Mouse (Mus musculus): ENCODE data around the gene Ascc1. TPM values are rescaled to one million over a fixed set of nuclear protein-coding genes. Genes with fewer than 3 reads are reported as not detected.
A peak's percentile ranks its signal among the peaks of the same experiment; 100 is the strongest.

Ascc1 gene
- total RNA-seq, 2 experiments from 2014 or later, result 26.1 to 33.7 TPM

- DNase-seq (ENCODE audit: low spot score in 2 of 2), result no peak
Observed at GRCm38 (mm10) chr10:60075159-60075558, 72.6 kb downstream of the Ascc1 start.

DNA sequence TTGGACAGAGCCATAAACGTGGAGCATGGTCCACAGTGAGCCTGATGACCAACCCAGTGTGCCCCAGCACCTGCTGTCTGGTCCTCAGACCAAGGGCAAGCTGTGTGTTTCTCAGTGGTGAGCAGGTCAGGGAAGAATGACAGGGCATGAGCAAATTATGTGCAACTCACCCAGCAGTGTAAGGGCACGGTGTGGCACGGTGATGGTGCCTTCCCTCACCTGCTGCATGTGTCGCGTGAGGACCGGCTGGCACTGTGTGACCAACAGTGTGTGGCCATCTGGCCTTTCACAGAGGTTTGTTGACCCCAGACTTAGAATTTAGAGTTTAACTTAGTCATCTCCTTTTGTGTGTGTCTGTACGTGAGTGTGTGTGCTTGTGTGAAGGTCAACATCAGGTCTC lies 74.6 kb downstream of the Ascc1 start:
- no peak for DNase-seq (ENCODE audit: low spot score in 2 of 2)

GRCm38 (mm10) chr10:60077736-60078560 lies 75.3 kb downstream of the Ascc1 start:
- no peak for DNase-seq (ENCODE audit: low spot score in 2 of 2)

- DNase-seq (ENCODE audit: low spot score in 2 of 2), result peak; percentile 71 to 75
Observed at GRCm38 (mm10) chr10:60078561-60078917, 75.9 kb downstream of the Ascc1 start.

- DNase-seq (ENCODE audit: low spot score in 2 of 2), result no peak
Observed at GRCm38 (mm10) chr10:60080171-60080570, 77.6 kb downstream of the Ascc1 start.

- no peak for DNase-seq (ENCODE audit: low spot score in 2 of 2)
Observed at GRCm38 (mm10) chr10:60080601-60080981, 78.0 kb downstream of the Ascc1 start.

DNA sequence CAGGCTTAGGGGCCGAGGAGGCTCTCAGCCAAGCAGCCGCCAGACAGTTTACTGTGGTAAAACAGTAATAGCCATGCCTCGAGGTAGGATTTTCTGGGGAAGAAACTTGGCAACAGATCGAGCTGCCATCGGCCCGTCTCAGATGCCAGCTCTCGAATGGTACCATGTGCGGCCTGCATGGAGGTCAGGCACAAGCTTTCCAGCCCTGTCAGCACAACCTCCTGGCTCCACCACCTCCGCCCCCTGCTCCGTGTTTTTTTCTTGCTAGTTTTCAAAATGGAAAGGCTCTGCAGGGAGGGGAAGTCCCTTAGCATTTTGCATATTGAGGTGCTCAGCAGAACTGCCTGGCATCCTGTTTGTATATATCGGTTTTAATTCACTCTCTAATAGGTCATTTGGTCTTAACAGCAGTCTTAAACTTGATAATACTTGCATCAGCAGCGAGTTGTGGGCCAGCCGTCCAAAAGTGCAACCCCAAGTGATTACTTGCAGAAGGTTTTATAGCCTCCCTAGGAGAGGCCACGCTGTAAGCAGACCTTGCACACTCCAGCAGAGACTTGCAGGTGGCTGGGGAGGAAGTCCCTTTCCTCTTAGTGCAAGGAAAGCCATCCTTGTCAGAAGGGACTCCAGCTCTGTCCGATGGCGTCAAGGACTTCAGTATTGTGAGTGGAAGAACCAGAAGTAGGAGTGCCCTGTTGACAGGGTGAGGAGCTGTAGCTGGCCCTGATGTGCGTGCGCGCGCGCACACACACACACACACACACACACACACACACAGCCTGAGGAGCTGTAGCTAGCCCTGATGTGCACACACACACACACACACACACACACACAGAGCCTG lies 78.6 kb downstream of the Ascc1 start:
- DNase-seq (ENCODE audit: low spot score in 2 of 2), result no peak

DNA sequence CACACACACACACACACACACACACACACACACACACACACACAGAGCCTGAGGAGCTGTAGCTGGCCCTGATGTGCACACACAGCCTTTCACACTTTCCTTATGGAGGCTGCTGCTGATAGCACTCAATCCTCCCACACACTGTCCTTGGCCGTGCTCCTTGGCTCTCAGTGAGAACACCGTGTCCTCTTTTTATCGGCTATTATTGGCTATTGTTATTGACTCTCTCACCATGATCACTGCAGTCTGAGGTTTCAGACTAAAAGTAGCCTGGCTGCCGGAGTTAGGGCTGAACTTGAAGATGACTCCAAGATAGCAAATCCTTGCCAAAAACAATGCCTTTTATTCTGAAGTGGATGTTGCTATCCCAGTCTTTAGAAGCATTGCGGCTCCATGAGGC lies 79.3 kb downstream of the Ascc1 start:
- peak; percentile 41 to 47 for DNase-seq (ENCODE audit: low spot score in 2 of 2)

DNA sequence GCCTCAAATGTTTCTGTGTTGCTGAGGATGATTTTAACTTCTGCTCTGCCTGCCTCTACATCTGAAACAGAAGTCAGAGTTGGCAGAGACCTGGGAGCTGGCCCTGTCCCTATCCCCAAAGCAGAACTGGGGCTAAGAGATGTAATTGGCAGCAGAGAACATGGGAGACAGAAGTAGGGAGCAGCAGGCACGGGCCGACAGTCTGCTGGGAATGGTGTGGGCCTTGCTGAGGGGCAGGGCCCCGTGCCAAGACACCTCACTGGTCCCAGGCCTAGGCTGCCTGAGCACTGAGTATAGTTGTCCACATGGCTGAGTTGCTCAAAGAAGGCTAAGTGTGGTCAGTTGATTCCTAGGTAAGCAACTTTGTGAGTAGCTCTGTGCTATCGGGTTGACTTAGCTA lies 81.5 kb downstream of the Ascc1 start:
- DNase-seq (ENCODE audit: low spot score in 2 of 2), result no peak

GRCm38 (mm10) chr10:60092311-60092710 lies 89.7 kb downstream of the Ascc1 start:
- DNase-seq (ENCODE audit: low spot score in 2 of 2), result no peak

DNA sequence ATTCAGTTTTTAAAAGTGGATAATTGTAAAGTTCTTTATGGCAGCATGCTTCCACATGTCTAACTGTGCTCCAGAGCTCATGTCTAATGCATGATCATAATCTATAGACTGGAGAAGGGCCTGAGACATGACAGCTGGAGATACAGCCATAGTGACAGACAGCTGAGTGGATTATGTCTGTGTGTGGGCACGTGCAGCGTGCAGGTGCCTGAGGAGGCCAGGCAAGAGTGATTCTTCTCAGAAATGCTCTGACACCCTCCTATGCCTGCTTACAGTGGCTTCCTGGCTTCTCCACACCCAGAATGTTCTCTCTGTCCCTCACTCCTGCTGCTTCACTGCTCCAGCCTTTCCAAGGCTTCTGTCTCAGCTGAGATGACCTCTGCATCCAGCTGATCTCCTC lies 91.1 kb downstream of the Ascc1 start:
- no peak for DNase-seq (ENCODE audit: low spot score in 2 of 2)

DNA sequence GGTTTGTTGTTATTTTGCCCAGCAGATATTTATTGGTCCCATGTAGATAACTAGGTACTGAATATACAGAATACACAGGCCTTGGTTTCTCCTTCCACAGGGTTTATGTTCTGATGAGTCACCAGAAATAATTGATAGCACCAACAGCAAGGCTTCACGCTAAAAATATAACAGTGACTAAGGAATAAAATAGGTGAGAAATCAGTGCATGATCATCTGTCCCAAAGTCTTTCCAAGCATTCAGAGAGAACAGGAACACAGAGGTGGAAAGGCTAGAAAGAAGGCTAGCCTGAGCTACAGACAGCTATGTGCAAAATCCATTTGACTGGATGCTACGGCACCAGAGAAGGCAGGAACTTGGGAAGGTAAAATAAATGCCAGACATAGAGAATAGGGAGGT lies 93.0 kb downstream of the Ascc1 start:
- DNase-seq (ENCODE audit: low spot score in 2 of 2), result no peak

DNA sequence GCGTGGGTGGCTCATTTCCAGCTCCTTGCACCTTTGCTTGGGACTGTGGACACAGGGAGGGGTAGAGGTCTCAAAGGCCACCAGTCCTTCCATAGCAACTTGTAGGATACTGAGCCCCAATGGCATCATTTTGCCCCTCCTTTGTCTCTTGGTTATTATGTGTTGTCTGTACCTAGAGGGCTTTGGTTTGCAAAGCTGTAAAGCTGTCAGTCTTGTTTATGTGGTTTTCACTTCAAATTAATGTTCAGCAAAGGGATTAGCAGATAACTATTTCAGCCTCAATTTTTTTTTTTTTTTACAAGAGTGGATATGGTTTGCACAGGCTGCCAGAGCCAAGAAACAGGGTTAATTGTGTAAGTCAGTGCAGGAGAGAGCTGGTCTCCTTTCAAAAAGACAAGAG lies 93.7 kb downstream of the Ascc1 start:
- no peak for DNase-seq (ENCODE audit: low spot score in 2 of 2)

DNA sequence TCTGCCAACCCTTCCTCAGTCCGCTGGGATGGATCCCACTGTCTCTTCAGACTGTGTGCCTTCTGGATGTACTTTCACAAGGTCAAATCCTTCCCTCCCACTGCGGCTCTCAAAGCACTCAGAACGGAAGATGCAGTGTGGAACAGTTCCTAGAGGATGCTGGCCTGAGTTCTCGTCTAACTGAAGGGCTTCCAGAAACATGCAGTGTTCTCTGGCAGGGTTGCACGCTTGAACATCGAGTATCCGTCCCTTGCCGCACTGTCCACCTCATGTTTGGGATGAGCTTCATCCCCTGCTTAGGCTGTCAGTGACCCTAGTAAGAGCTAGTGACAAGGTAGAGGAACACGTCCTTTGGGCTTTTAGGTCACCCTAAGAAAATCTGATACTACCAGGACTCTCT lies 94.5 kb downstream of the Ascc1 start:
- DNase-seq (ENCODE audit: low spot score in 2 of 2), result no peak

GRCm38 (mm10) chr10:60097774-60098173 lies 95.2 kb downstream of the Ascc1 start:
- no peak for DNase-seq (ENCODE audit: low spot score in 2 of 2)

DNA sequence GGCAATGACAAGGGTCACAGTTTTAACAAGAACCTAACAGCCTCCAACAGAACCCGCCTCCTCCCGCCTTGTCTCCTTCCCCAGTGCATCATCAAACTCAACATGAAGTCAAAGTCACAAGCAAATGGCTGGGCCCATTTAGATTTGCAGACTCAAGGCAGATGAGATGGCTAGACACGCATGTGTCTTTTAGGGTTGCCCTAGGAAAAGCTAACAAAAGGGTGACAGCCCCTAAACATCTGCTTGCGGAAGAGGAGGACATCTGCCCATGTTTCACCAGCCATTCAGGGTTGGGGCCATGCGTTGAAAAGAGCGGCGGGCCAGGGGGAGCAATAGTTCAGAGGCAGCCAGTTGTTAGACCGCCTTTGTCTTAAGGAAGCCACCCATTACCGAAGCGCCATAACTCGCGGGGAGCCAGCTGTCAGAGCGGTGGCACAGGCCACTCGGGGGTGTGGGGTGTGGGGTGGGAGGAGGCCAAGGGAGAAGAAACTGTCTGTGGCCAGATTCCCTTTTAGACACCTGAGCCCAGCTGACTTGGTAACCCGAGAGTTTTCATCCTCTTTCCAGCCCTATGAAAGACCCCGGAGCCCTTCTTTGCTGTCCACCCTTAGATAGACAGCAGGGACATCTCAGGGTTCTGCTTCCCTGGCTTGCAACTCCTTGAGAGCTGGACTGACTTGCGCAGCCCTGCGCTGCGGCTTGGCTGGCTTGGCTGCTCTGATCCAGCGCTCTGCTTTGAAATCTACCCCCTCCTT lies 103.0 kb downstream of the Ascc1 start:
- DNase-seq (ENCODE audit: low spot score in 2 of 2), result no peak

- DNase-seq (ENCODE audit: low spot score in 2 of 2), result peak; percentile 37 to 40
Observed at GRCm38 (mm10) chr10:60106146-60106530, 103.5 kb downstream of the Ascc1 start, which contains the start of gene Spock2. Spock2 (plus strand) TSS chr10:60106219.

DNA sequence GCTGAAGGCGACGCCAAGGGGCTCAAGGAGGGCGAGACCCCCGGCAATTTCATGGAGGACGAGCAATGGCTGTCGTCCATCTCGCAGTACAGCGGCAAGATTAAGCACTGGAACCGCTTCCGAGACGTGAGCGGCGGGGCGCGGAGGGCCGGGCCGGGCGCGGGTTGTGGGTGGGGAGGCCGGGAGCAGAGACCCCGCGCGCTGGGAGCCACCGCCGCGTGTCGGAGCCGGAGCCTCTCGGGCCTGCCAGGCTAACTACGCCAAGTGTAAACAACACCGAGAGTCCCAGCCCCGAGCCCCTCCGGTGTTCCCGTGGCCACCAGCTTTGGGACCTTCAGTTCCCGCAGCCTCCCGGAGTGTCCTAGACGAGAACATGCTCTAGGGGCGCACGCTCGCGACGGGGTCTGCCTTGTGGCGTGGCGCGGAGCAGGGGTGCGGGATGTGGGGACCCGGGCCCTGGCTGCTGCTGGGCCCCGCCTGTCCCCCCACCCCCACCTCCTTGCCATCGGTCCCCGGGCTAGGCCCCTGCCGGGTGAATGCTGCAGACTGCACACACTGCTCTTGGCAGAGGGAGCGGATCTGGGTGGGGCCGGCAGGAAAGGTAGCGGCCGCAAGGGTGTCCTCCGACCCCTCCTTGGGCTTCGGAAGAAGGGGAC lies 104.1 kb downstream of the Ascc1 start:
- peak; percentile 38 for DNase-seq (ENCODE audit: low spot score in 2 of 2)

DNA sequence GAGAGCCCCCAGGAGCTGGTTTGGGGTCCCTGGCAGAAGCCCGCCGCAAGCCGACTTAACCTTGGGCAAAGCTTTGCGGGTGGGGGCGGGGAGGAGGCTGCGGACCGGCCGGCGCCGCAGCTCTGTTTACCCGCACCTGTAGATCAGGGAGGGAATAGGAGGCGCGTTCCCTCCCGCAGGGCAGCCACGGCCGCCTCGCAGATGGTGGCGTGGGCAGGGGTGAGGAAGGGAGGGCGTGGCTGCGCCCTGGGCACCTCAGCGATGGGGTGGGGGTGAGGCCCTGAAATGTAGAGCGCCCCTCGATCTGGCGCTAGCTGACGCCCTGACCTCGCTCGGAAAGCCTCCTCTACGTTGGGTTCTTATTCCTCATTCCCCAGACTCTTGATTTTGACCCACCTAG lies 104.8 kb downstream of the Ascc1 start:
- DNase-seq (ENCODE audit: low spot score in 2 of 2), result no peak

GRCm38 (mm10) chr10:60108321-60109111 lies 105.9 kb downstream of the Ascc1 start:
- no peak for DNase-seq (ENCODE audit: low spot score in 2 of 2)
